Mouse (Mus musculus): Measurements from ENCODE around the gene Armh1.

- TF ChIP-seq CTCF (IDR thresholded peaks at IDR 0.05; ENCODE audit: borderline replicate concordance, extremely low read depth, insufficient read depth, insufficient read length) (peak; percentile 84; the same call in 1 of the 2 replicates), POLR2A (IDR thresholded peaks at IDR 0.05; ENCODE audit: borderline replicate concordance, extremely low read depth, insufficient read depth, insufficient read length, poor library complexity, severe bottlenecking) (no peak)
These were observed 62.5 kb downstream of the Armh1 start for GRCm38 (mm10) chr4:117189382-117189855.

Measured in brain, embryonic 14.5 days (tissue).